19 mouse cellular contexts compared by ENCODE assay signal in genomic region chr13:118490610-118491009, GRCm38 (mm10).
DNase-seq lines count a peak whose midpoint lies in the region; ATAC-seq lines count a peak whose summit lies in the region.
"Had no signal": no experiment of that assay in that cellular context is flagged by ENCODE, and none has a peak within 500 bp of the region (broad histone marks: within the 10 kb centered on the region; RNA-seq: fewer than 3 reads in every experiment).

No protein-coding gene starts in this region.

- H3K4me1 ChIP-seq in hindbrain, embryonic 16.5 days (ENCODE audit: control insufficient read depth, insufficient read depth, low read depth, low read length): no peaks in the 10 kb centered on the region
- H3K4me1 ChIP-seq in hindbrain, embryonic 10.5 days (replicated peaks): no peaks in the 10 kb centered on the region
- no peaks in the 10 kb centered on the region for H3K4me1 ChIP-seq in embryonic facial prominence, embryonic 10.5 days
- H3K4me1 ChIP-seq: embryonic facial prominence, embryonic 15.5 days; neural tube, embryonic 12.5 days had no signal

- H3K27me3 ChIP-seq in hindbrain, embryonic 16.5 days (replicated peaks; ENCODE audit: control insufficient read depth, insufficient read depth, low read length): no peaks in the 10 kb centered on the region
- H3K27me3 ChIP-seq in hindbrain, embryonic 10.5 days (ENCODE audit: insufficient read depth, poor library complexity, severe bottlenecking): no peaks in the 10 kb centered on the region
- H3K27me3 ChIP-seq in embryonic facial prominence, embryonic 10.5 days (replicated peaks; ENCODE audit: low read depth, poor library complexity, severe bottlenecking): no peaks in the 10 kb centered on the region
- H3K27me3 ChIP-seq: embryonic facial prominence, embryonic 15.5 days; neural tube, embryonic 12.5 days had no signal

- no peak for DNase-seq in hindbrain, embryonic 10.5 days (ENCODE audit: low spot score)
- DNase-seq in left cerebral cortex, postnatal 4 days: peak; percentile 31
- DNase-seq in left cerebral cortex, adult 8-10 months (ENCODE audit: low spot score in 2 of 2): no peak
- peak; percentile 43 for DNase-seq in embryonic facial prominence, embryonic 10.5 days (ENCODE audit: low spot score)
- DNase-seq in yolk sac, embryonic 10.5 days (ENCODE audit: low spot score): peak; percentile 33
- no peak for DNase-seq in adrenal gland, postnatal 25 days
- DNase-seq: adrenal gland, adult 8-10 months; cerebellum, adult 9-11 months; heart, postnatal 14 days; kidney, postnatal 25 days; lung, adult 2 months; right cerebral cortex, postnatal 4 days; thymus, adult 18-20 months had no signal

- H3K36me3 ChIP-seq in hindbrain, embryonic 16.5 days (ENCODE audit: control insufficient read depth, insufficient read depth, low read length): no peaks in the 10 kb centered on the region
- no peaks in the 10 kb centered on the region for H3K36me3 ChIP-seq in hindbrain, embryonic 10.5 days
- no peaks in the 10 kb centered on the region for H3K36me3 ChIP-seq in embryonic facial prominence, embryonic 10.5 days (replicated peaks)
- H3K36me3 ChIP-seq: embryonic facial prominence, embryonic 15.5 days; neural tube, embryonic 12.5 days had no signal

- no peaks in the 10 kb centered on the region for H3K9me3 ChIP-seq in hindbrain, embryonic 16.5 days (ENCODE audit: control insufficient read depth, low read length)
- H3K9me3 ChIP-seq in hindbrain, embryonic 10.5 days: no peaks in the 10 kb centered on the region
- no peaks in the 10 kb centered on the region for H3K9me3 ChIP-seq in embryonic facial prominence, embryonic 10.5 days
- H3K9me3 ChIP-seq: embryonic facial prominence, embryonic 15.5 days; neural tube, embryonic 12.5 days had no signal

- H3K9ac ChIP-seq in hindbrain, embryonic 16.5 days (ENCODE audit: low read depth, low read length): no peak overlapping the region
- H3K9ac ChIP-seq: embryonic facial prominence, embryonic 15.5 days; neural tube, embryonic 12.5 days had no signal

- intact Hi-C loops in left cerebral cortex, postnatal 4 days (cut with DNase I): no loop called here

- no peak overlapping the region for H3K4me2 ChIP-seq in hindbrain, embryonic 16.5 days (ENCODE audit: low read length)
- H3K4me2 ChIP-seq: embryonic facial prominence, embryonic 15.5 days; neural tube, embryonic 12.5 days had no signal

- H3K4me3 ChIP-seq in hindbrain, embryonic 16.5 days (ENCODE audit: low read length): no peak overlapping the region
- no peak overlapping the region for H3K4me3 ChIP-seq in hindbrain, embryonic 10.5 days
- no peak overlapping the region for H3K4me3 ChIP-seq in embryonic facial prominence, embryonic 10.5 days
- H3K4me3 ChIP-seq: embryonic facial prominence, embryonic 15.5 days; neural tube, embryonic 12.5 days had no signal

- 62% methylated on average over 3 of the region's 3 CpGs for WGBS in hindbrain, embryonic 16.5 days
- 66% methylated on average over 3 of the region's 3 CpGs for WGBS in hindbrain, embryonic 10.5 days
- WGBS in embryonic facial prominence, embryonic 10.5 days: 64% methylated on average over 3 of the region's 3 CpGs

- H3K27ac ChIP-seq in hindbrain, embryonic 16.5 days (ENCODE audit: low read depth, low read length): no peak overlapping the region
- no peak overlapping the region for H3K27ac ChIP-seq in hindbrain, embryonic 10.5 days
- H3K27ac ChIP-seq in embryonic facial prominence, embryonic 10.5 days (replicated peaks): no peak overlapping the region
- H3K27ac ChIP-seq: embryonic facial prominence, embryonic 15.5 days; neural tube, embryonic 12.5 days had no signal

- ATAC-seq in hindbrain, embryonic 16.5 days: peak; percentile 76; the same call in 1 of the 2 replicates
- ATAC-seq: forebrain, embryonic 14.5 days; inflammation-experienced regulatory T-cells, adult 6 months; midbrain, embryonic 16.5 days had no signal

Comparison
In these comparisons a context has a peak if more than half of its experiments do, and no peak if none do; other contexts are left out.
1. DNase-seq: peak in left cerebral cortex, postnatal 4 days (single experiment), embryonic facial prominence, embryonic 10.5 days (single experiment) and yolk sac, embryonic 10.5 days (single experiment); none in hindbrain, embryonic 10.5 days (single experiment), left cerebral cortex, adult 8-10 months (0 of 2) and adrenal gland, postnatal 25 days (single experiment).